Mouse (Mus musculus): Measurements from ENCODE around the gene Slc7a4.
"Not testable (repeated sequence)": the region's sequence is repeated elsewhere in the genome, so short reads cannot be mapped to it uniquely, and the experiment has no call there.

Slc7a4 gene

GRCm38 (mm10) chr16:17561128-17561750 lies 21.8 kb downstream of the Slc7a4 start, which contains the start of gene Lrrc74b:
Gene Lrrc74b (minus strand): TSS chr16:17561247.
- DNase-seq, result peak; percentile 92

GRCm38 (mm10) chr16:17559396-17560027 lies 23.5 kb downstream of the Slc7a4 start:
- no peak for DNase-seq

DNA sequence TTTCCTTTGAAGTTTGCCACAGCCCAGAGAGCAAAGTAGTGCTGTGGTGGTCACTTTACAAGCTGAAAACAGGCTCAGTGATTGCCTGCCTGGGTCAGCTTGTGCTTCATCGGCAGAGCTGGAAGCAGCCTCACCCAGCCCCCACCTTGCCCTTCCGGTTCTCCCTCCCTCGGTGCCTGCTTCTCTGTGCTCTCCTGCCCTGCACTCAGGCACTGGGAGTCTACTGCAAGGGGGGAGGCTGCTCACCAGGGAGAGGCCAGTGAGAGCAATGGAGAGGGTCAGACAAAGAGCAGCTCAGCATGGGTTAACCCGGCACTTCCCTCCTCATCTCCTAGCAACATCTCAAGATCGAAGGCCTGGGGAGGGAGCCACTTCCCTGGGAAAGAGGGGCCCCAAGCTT lies 24.2 kb downstream of the Slc7a4 start:
- DNase-seq, result no peak

- peak; percentile 73 for DNase-seq
These were observed 25.0 kb downstream of the Slc7a4 start for GRCm38 (mm10) chr16:17557947-17558480.

DNA sequence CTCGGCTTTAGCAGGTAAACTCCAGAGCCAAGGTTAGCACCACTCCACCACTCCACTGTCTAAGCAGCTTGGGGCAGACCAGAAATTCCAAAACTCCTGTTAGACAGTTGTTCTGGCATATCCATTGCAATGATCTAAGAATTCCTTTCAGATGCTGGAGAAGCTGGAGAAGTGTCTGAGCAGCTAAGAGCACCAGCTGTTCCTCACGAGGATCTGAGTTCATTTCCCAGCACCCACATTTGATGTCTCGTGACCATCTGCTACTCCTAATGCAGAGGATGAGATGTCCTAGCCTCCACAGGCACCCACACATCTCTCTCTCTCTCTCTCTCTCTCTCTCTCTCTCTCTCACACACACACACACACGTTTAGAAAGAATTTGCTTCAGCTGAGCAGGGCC lies 26.1 kb downstream of the Slc7a4 start:
- DNase-seq, result no peak

DNA sequence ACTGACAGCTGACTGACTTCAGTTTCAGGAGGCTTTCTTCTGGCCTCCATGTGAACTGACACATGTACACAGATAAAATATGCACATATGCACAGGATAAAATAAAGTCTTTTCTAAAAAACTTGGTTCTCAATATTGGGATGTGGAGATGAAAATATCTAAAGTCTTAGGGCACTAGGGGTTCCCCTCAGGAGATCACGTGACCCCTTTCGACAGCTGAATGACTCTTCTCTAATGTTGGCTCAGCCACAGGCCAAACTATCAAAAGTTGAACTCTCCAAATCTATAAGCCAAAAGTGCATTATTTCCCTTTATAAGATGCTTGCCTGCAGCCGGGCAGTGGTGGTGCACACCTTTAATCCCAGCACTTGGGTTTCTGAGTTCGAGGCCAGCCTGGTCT lies 26.8 kb downstream of the Slc7a4 start:
- DNase-seq, result no peak

DNA sequence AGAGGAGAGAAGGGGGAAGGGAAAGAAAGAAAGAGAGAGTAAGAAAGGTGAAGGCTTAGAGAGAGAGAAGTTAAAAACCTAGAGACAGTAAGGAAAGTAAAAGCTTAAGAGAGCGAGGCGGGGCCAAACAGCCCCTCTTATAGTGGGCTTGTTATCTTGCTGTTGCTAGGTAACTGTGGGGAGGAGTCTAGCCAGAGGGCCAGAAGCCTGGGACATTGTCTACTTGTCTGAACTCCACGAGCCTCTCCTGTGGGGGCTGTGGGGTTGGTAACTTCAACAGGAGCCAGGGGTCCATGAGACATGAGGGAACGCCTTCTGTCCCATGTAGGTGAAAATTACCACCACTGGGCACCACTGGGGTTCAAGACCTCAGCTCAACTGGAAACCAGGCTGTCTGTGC lies 28.3 kb downstream of the Slc7a4 start:
- DNase-seq, result not testable (repeated sequence)

DNA sequence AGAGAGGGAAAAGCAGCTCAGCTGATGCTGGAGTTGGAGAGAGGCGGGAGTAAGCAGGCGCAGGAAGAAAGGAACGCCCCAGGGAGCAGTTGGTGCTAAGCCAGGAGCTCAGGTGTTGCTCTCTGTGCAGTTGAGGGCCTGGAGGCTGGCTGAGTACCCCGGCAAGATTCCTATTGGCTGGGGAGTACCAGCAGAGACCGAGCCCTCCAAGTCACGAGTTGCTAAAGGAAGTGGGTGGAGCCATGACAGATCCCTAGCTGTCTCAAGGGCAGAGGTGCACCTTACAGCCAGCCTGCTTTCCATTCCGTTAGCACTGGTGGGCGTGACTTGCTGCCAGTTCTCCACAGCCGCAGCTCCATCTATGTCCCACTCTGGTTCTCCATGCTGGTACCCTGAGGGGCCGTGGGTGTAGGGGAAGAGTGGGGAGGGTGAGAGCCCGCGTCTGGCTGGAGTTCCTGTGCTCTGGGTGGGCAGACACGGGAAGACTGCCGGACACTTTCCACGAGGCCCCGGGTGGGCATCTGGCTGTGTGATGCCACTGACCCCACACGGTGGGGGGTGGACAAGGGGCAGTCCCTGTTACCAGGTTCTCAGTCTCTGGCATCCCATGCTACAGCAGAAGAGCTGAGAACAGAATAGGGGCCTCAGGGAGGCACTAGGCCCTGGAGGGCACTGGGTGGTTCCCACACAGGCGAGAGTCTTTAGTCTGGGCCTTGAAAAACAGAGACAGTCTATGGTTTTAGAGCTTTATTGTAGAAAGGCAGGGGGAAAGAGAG lies 28.9 kb downstream of the Slc7a4 start:
- DNase-seq, result peak; percentile 84

GRCm38 (mm10) chr16:17552837-17553236 lies 30.2 kb downstream of the Slc7a4 start:
- DNase-seq, result no peak

GRCm38 (mm10) chr16:17542632-17543031 lies 40.4 kb downstream of the Slc7a4 start:
- no peak for DNase-seq

GRCm38 (mm10) chr16:17536584-17536983 lies 46.4 kb downstream of the Slc7a4 start:
- no peak for DNase-seq

- no peak for DNase-seq
These were observed 50.2 kb downstream of the Slc7a4 start for GRCm38 (mm10) chr16:17532676-17533329.

DNA sequence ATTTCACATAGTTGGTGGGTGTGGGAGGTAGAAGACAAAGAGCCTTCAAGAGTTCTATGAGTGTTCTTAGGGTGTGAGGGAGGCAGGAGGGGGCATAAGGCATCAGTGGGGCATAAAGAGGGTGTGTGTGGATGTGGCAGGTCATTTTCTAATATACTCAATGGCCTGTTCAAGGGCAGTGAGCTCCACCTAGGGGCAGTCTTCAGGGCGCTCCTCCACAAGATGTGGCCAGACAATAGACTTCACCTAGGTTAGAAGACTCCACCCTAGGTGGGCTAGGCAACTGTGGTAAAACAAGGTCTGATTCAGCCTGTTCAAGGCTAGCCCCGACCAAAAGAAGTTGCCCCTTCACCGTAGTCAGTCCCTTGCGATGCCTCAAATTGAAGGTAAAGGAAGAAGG lies 50.7 kb downstream of the Slc7a4 start:
- DNase-seq, result peak; percentile 43

- peak; percentile 99 for DNase-seq
These were observed 52.2 kb downstream of the Slc7a4 start, which contains the start of gene Thap7 for GRCm38 (mm10) chr16:17530640-17531288. Gene Thap7 (minus strand): TSS chr16:17531136.

GRCm38 (mm10) chr16:17529981-17530586 lies 52.9 kb downstream of the Slc7a4 start:
- DNase-seq, result peak; percentile 22

DNA sequence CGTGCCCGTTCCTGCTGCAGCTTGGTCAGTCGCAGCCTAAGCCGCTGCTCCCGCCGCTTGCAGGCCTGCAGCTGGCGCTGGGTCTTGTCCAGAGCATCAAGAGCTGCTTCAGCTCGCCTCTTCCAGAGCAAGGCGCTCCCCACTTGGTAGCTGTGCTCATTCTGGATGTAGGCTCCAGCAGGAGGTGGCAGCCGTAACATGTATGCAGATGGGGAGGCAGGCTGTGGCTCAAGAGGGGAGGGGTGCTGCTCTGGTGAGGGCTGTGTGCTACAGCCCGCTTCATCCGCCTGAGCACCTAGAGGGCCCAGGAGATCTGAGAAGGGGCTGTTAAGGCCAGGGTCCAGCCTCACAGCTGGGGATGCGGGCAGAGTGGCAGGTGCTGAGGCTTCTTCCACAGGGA lies 54.7 kb downstream of the Slc7a4 start:
- no peak for DNase-seq

DNA sequence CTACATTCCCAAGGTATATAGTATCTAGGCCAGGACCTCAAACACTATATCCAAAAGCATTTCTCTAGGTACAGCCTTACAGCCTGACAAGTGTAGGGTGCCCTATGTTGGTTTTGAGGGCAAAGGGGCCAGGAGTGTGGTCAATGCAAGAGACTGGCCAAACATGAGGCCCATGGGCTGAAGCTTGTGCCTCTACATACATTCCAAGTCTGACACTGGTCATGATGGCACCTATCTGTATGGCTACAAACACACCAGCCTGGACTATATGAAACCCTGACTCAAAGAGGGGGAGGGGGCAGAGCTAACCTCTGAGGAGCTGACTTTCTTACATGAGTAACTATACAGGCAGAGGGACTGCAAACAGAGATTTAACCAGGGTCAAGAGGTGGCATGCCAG lies 55.4 kb downstream of the Slc7a4 start:
- no peak for DNase-seq

DNA sequence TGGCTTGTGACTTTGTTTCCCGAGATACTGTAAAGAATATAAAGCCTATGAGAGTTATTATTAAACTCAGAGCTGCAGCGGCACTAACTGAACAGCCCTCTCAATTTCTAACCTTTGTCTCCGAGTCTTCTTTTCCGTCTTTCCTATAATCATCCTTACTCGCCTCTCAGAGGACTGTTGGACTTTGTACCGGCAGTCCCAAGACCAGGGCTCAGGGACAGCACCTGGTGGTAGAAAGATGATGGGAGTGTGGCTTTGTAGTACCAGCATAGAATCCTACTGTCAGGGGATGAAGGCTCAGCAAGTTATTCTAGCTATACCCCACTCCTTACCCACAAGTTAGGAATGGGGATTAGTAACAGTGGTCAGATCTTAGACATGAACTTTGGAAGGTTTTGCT lies 56.8 kb downstream of the Slc7a4 start:
- DNase-seq, result no peak

DNA sequence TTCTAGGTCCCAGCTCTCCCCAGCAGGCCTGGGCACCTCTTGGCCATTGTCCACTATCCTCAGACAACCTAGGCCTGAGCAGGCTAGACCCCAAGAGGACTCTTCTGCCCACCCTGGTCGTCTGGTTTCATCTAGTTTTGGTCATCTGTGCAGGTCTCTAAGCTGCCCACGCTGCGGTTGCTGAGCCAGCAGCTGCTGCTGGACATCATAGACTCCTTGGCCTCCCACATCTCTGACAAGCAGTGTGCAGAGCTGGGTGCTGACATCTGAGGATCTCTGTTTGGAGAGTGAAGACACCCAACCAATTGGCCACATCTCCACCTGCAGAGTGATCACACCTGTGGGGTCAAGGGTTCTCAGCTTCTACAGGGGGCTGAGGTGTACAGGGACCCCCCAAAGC lies 57.5 kb downstream of the Slc7a4 start:
- no peak for DNase-seq

DNA sequence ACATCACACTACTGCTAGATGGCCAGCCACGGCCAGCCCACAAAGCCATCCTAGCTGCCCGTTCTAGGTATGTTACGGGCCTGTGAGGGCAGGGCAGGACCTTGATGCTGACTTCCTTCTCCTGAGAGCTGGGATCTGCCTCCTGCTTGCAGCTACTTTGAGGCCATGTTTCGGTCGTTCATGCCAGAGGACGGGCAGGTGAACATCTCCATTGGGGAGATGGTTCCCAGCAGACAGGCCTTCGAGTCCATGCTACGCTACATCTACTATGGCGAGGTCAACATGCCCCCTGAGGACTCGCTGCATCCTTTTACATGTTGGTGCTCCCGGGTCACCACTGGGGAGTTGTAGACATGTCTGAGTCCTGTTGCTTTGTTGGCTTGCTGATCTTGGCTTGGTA lies 58.9 kb downstream of the Slc7a4 start:
- DNase-seq, result no peak
